Mouse (Mus musculus): ENCODE measurements around the gene Fam126a. TPM values are rescaled to one million over a fixed set of nuclear protein-coding genes. Genes with fewer than 3 reads are reported as not detected.

Fam126a gene
- polyA plus RNA-seq, 1 experiment from 2014 or later: 41.3 TPM

- H3K27ac ChIP-seq: no peak overlapping the region
- WGBS (ENCODE audit: missing documents): 100% methylated on average over 5 of the region's 5 CpGs
- peaks cover 8% of the 10 kb centered on the region; the same call in 1 of the 2 replicates for H3K36me3 ChIP-seq (ENCODE audit: inconsistent target)
- H3K79me2 ChIP-seq (ENCODE audit: inconsistent target): peaks cover 60% of the 10 kb centered on the region
- H3K4me3 ChIP-seq (ENCODE audit: inconsistent target): no peak overlapping the region
These were observed 37.5 kb downstream of the Fam126a start for GRCm38 (mm10) chr5:23992876-23993552.

GRCm38 (mm10) chr5:23990001-23990400 is 40.5 kb downstream of the Fam126a start:
- 96% methylated on average over 3 of the region's 3 CpGs for WGBS (ENCODE audit: missing documents)
- Histone ChIP-seq H3K27ac (no peak overlapping the region), H3K36me3 (ENCODE audit: inconsistent target) (peaks cover 17% of the 10 kb centered on the region; the same call in 1 of the 2 replicates), H3K4me3 (ENCODE audit: inconsistent target) (no peak overlapping the region), H3K79me2 (ENCODE audit: inconsistent target) (peaks cover 30% of the 10 kb centered on the region)

GRCm38 (mm10) chr5:23987792-23988191 is 42.7 kb downstream of the Fam126a start:
- Histone ChIP-seq H3K79me2 (ENCODE audit: inconsistent target) (peaks cover 9% of the 10 kb centered on the region; the same call in 1 of the 2 replicates), H3K36me3 (ENCODE audit: inconsistent target) (peaks cover 33% of the 10 kb centered on the region; the same call in 1 of the 2 replicates)

GRCm38 (mm10) chr5:23982081-23982480 is 48.4 kb downstream of the Fam126a start:
- Histone ChIP-seq H3K4me3 (ENCODE audit: inconsistent target) (no peak overlapping the region), H3K79me2 (ENCODE audit: inconsistent target) (no peaks in the 10 kb centered on the region), H3K27ac (no peak overlapping the region), H3K36me3 (ENCODE audit: inconsistent target) (peaks cover 62% of the 10 kb centered on the region)
- WGBS (ENCODE audit: missing documents): 92% methylated on average over 1 of the region's 1 CpGs

More at GRCm38 (mm10) chr5:23987792-23988191, 42.7 kb downstream of the Fam126a start:
- WGBS (ENCODE audit: missing documents): 90% methylated on average over 10 of the region's 10 CpGs
- Histone ChIP-seq H3K27ac (no peak overlapping the region), H3K4me3 (ENCODE audit: inconsistent target) (no peak overlapping the region)

- 66% methylated on average over 9 of the region's 14 CpGs for WGBS (ENCODE audit: missing documents)
- no peaks in the 10 kb centered on the region for H3K79me2 ChIP-seq (ENCODE audit: inconsistent target)
- H3K36me3 ChIP-seq (ENCODE audit: inconsistent target): peaks cover 43% of the 10 kb centered on the region
- no peak overlapping the region for H3K27ac ChIP-seq
- no peak overlapping the region for H3K4me3 ChIP-seq (ENCODE audit: inconsistent target)
These were observed 52.0 kb downstream of the Fam126a start for GRCm38 (mm10) chr5:23978516-23978915.

GRCm38 (mm10) chr5:23974994-23975575 is 55.4 kb downstream of the Fam126a start:
- H3K27ac ChIP-seq: no peak overlapping the region
- peaks cover 28% of the 10 kb centered on the region for H3K36me3 ChIP-seq (ENCODE audit: inconsistent target)
- no peaks in the 10 kb centered on the region for H3K79me2 ChIP-seq (ENCODE audit: inconsistent target)
- 76% methylated on average over 3 of the region's 3 CpGs for WGBS (ENCODE audit: missing documents)
- H3K4me3 ChIP-seq (ENCODE audit: inconsistent target): no peak overlapping the region

GRCm38 (mm10) chr5:23967705-23968104 is 62.8 kb downstream of the Fam126a start:
- 94% methylated on average over 5 of the region's 5 CpGs for WGBS (ENCODE audit: missing documents)
- H3K36me3 ChIP-seq (ENCODE audit: inconsistent target): peaks cover 14% of the 10 kb centered on the region; the same call in 1 of the 2 replicates

GRCm38 (mm10) chr5:23964599-23965165 is 65.8 kb downstream of the Fam126a start:
- Histone ChIP-seq H3K27ac (no peak overlapping the region), H3K4me3 (ENCODE audit: inconsistent target) (no peak overlapping the region), H3K79me2 (ENCODE audit: inconsistent target) (no peaks in the 10 kb centered on the region), H3K36me3 (ENCODE audit: inconsistent target) (peaks cover 20% of the 10 kb centered on the region; the same call in 1 of the 2 replicates)
- WGBS (ENCODE audit: missing documents): 89% methylated on average over 8 of the region's 10 CpGs

More at GRCm38 (mm10) chr5:23967705-23968104, 62.8 kb downstream of the Fam126a start:
- Histone ChIP-seq H3K27ac (no peak overlapping the region), H3K79me2 (ENCODE audit: inconsistent target) (no peaks in the 10 kb centered on the region), H3K4me3 (ENCODE audit: inconsistent target) (no peak overlapping the region)

- H3K4me3 ChIP-seq (ENCODE audit: inconsistent target): no peak overlapping the region
- 96% methylated on average over 5 of the region's 5 CpGs for WGBS (ENCODE audit: missing documents)
- no peaks in the 10 kb centered on the region for H3K79me2 ChIP-seq (ENCODE audit: inconsistent target)
- no peak overlapping the region for H3K27ac ChIP-seq
- H3K36me3 ChIP-seq (ENCODE audit: inconsistent target): no peaks in the 10 kb centered on the region
These were observed 77.4 kb downstream of the Fam126a start for GRCm38 (mm10) chr5:23953047-23953446.

GRCm38 (mm10) chr5:23948071-23948470 is 82.4 kb downstream of the Fam126a start:
- H3K4me3 ChIP-seq (ENCODE audit: inconsistent target): no peak overlapping the region
- no peak overlapping the region for H3K27ac ChIP-seq
- no peaks in the 10 kb centered on the region for H3K36me3 ChIP-seq (ENCODE audit: inconsistent target)
- 100% methylated on average over 3 of the region's 3 CpGs for WGBS (ENCODE audit: missing documents)
- no peaks in the 10 kb centered on the region for H3K79me2 ChIP-seq (ENCODE audit: inconsistent target)

- Histone ChIP-seq H3K4me3 (ENCODE audit: inconsistent target) (no peak overlapping the region), H3K27ac (no peak overlapping the region), H3K36me3 (ENCODE audit: inconsistent target) (no peaks in the 10 kb centered on the region), H3K79me2 (ENCODE audit: inconsistent target) (no peaks in the 10 kb centered on the region)
- WGBS (ENCODE audit: missing documents): 21% methylated on average over 1 of the region's 1 CpGs
These were observed 85.4 kb downstream of the Fam126a start for GRCm38 (mm10) chr5:23945056-23945455.

GRCm38 (mm10) chr5:23943534-23943933 is 87.0 kb downstream of the Fam126a start:
- Histone ChIP-seq H3K27ac (no peak overlapping the region), H3K36me3 (ENCODE audit: inconsistent target) (no peaks in the 10 kb centered on the region), H3K79me2 (ENCODE audit: inconsistent target) (no peaks in the 10 kb centered on the region), H3K4me3 (ENCODE audit: inconsistent target) (no peak overlapping the region)
- 66% methylated on average over 2 of the region's 2 CpGs for WGBS (ENCODE audit: missing documents)

GRCm38 (mm10) chr5:23923481-23924165 is 106.9 kb downstream of the Fam126a start:
- Histone ChIP-seq H3K4me3 (ENCODE audit: inconsistent target) (no peak overlapping the region), H3K36me3 (ENCODE audit: inconsistent target) (no peaks in the 10 kb centered on the region), H3K27ac (no peak overlapping the region), H3K79me2 (ENCODE audit: inconsistent target) (no peaks in the 10 kb centered on the region)
- 89% methylated on average over 12 of the region's 12 CpGs for WGBS (ENCODE audit: missing documents)

GRCm38 (mm10) chr5:23922516-23923291 is 107.8 kb downstream of the Fam126a start:
- Histone ChIP-seq H3K79me2 (ENCODE audit: inconsistent target) (no peaks in the 10 kb centered on the region), H3K27ac (no peak overlapping the region), H3K4me3 (ENCODE audit: inconsistent target) (no peak overlapping the region), H3K36me3 (ENCODE audit: inconsistent target) (no peaks in the 10 kb centered on the region)
- 83% methylated on average over 12 of the region's 12 CpGs for WGBS (ENCODE audit: missing documents)

Measured in macrophage (primary cell).